Mouse (Mus musculus) lung, embryonic 16.5 days (tissue): ENCODE data around the gene Camk1d. TPM values are rescaled to one million over a fixed set of nuclear protein-coding genes. Genes with fewer than 3 reads are reported as not detected.

Source experiments
- ATAC-seq: fragments of 200-750 bp; cut with Nextera tagmentation; 2 replicates; pipeline ENCODE4 v1.8.0; 2017; ENCODE audit warnings: low read depth, mild to moderate bottlenecking, moderate library complexity
- H3K27ac ChIP-seq: fragments of 300-500 bp; sonication (generic); 2 replicates; pipeline ENCODE4 v1.5.1; 2014; ENCODE audit warnings: mild to moderate bottlenecking, control low read depth, low read length
- H3K27me3 ChIP-seq: fragments of 300-500 bp; sonication (generic); 2 replicates; pipeline ENCODE4 v1.6.1; 2014; ENCODE audit warnings: low read depth, low read length, mixed read lengths; ENCODE audit not compliant: control insufficient read depth, insufficient read depth
- H3K36me3 ChIP-seq: fragments of 300-500 bp; sonication (generic); 2 replicates; pipeline ENCODE4 v1.6.1; 2014; ENCODE audit warnings: low read length; ENCODE audit not compliant: control insufficient read depth, insufficient read depth
- H3K4me1 ChIP-seq: fragments of 300-500 bp; sonication (generic); replicated peaks from 2 replicates; pipeline ENCODE4 v1.6.1; 2014; ENCODE audit warnings: low read length, mixed read lengths; ENCODE audit not compliant: control insufficient read depth, insufficient read depth
- H3K4me2 ChIP-seq: fragments of 300-500 bp; sonication (generic); 2 replicates; pipeline ENCODE4 v1.6.1; 2014; ENCODE audit warnings: low read depth, low read length, control low read depth
- H3K4me3 ChIP-seq: fragments of 300-500 bp; sonication (generic); 2 replicates; pipeline ENCODE4 v1.5.1; 2014; ENCODE audit warnings: mild to moderate bottlenecking, low read length, control low read depth
- H3K9ac ChIP-seq: fragments of 300-500 bp; sonication (generic); 2 replicates; pipeline ENCODE4 v1.6.1; 2014; ENCODE audit warnings: low read length, control low read depth
- H3K9me3 ChIP-seq: fragments of 300-500 bp; sonication (generic); 2 replicates; pipeline ENCODE4 v1.6.1; 2016; ENCODE audit warnings: low read length; ENCODE audit not compliant: control insufficient read depth
- WGBS: fragments of 180-500 bp; shearing (Covaris S2); extraction: QIAGEN DNeasy Blood & Tissue Kit; methylation state at CpG from one replicate; pipeline ENCODE4 v1.1.7; 2014; 5-methylcytosine and 5-hydroxymethylcytosine counted together
- polyA plus RNA-seq: library from polyadenylated mRNA; unstranded; fragments of >200 nt; fragmentation: Nextera tagmentation; extraction: Ambion mirVana; gene quantifications from 2 replicates; pipeline ENCODE4 v1.2.1, GENCODE M21; 2015

Camk1d gene
- polyA plus RNA-seq, 1 experiment from 2014 or later = 1.9 TPM

DNA sequence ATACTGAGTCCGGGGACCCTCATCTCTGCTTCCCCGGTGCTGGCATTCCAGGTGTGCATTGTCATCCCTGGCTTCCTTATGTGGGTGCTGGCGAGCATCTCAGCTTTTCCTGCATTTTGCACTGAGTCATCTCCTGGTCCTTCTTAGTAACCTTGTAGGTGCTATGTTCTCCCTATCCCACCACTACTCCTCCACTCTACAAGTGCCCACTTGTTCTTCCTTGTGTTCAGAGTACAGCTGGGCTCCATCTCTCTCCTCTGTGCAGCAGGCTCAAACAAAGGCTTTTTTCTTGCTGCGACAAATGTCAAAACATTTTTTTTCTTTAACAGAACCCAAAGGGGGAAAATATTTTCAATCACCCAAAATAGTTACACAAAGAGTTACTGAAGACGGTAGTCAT is 356.3 kb downstream of the Camk1d start:
- no peaks in the 10 kb centered on the region for H3K9me3 ChIP-seq
- no peaks in the 10 kb centered on the region for H3K27me3 ChIP-seq
- no peak for ATAC-seq
- WGBS = 74% methylated on average over 5 of the region's 5 CpGs
- H3K4me1 ChIP-seq = no peaks in the 10 kb centered on the region
- H3K9ac ChIP-seq = no peak overlapping the region
- no peaks in the 10 kb centered on the region for H3K36me3 ChIP-seq
- no peak overlapping the region for H3K4me3 ChIP-seq
- no peak overlapping the region for H3K27ac ChIP-seq
- no peak overlapping the region for H3K4me2 ChIP-seq

DNA sequence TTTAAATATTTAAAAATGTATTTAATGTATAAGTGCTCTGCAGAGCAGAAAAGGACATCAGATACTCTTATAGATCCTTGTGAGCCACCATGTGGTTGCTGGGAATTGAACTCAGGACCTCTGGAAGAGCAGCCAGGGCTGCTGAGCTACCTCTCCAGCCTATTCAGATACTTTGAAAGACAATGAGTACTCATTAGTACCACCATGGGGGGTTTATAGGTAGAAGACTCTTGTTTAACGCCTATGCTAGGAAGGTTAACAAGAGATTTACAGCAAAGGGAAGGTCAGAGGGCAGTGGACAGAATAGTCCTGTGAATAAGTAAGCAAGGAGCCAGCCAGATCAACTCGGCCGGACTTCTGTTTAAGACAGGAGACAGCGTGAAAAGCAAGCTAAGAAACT is 357.3 kb downstream of the Camk1d start:
- H3K27ac ChIP-seq = no peak overlapping the region
- H3K9ac ChIP-seq = no peak overlapping the region
- H3K9me3 ChIP-seq = no peaks in the 10 kb centered on the region
- H3K4me2 ChIP-seq = no peak overlapping the region
- no peaks in the 10 kb centered on the region for H3K36me3 ChIP-seq
- no peaks in the 10 kb centered on the region for H3K4me1 ChIP-seq
- ATAC-seq = no peak
- no peak overlapping the region for H3K4me3 ChIP-seq
- WGBS = 70% methylated on average over 4 of the region's 4 CpGs
- H3K27me3 ChIP-seq = no peaks in the 10 kb centered on the region

DNA sequence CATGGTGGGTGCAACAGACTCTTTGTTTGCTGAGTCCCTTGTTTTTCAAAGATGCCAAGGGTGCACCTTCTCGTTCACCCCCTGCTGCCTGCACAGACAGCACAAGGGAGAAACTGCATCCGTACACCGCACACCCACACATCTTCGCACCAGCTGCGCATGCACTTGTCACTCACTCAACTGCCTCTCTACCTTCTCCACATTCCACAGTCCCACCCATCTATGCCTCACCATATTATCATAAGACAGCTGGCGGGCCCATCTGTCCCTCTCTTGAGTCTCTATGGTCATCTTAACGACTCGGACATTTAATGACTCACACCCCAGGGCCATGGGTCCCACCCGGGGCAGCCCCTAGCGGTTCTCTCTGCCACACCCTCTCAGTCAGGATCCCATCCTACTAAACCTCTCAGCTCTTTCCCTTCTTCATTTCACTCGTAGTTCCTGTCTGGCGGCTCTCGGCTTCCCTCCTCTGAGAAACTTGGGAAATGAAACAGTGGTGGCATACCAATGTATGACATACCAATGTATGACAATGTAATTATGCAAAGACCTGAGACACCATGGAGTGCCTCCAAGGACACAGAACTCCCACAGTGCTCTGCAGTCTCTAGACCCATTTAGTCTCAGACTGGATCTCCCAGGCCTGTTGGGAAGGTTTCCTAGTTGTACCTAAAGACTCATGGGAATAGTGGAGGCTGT is 361.3 kb downstream of the Camk1d start:
- WGBS = 78% methylated on average over 13 of the region's 13 CpGs
- no peak overlapping the region for H3K4me3 ChIP-seq
- no peaks in the 10 kb centered on the region for H3K36me3 ChIP-seq
- no peak for ATAC-seq
- H3K9ac ChIP-seq = no peak overlapping the region
- H3K27me3 ChIP-seq = no peaks in the 10 kb centered on the region
- no peaks in the 10 kb centered on the region for H3K9me3 ChIP-seq
- H3K27ac ChIP-seq = no peak overlapping the region
- H3K4me1 ChIP-seq = no peaks in the 10 kb centered on the region
- H3K4me2 ChIP-seq = no peak overlapping the region

DNA sequence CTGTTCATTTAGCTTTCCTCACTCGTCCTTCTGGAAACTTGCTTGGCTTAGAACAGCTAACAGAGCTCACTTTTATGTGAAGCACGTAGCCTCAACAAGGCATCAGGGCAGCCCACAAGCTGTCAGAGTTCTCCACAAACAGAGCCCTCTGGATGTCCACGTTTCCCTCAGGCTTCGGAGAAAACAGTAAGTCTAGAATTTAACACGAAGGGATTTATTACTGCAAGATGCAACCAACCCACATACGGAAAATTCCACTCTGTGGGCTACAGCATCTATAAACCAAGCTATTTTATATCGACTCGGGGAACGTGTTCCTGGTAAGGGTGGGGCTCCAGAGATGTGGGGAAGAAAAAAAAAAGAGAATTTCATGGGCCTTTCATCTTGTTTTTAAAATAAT is 369.0 kb downstream of the Camk1d start:
- Histone ChIP-seq H3K9me3 (no peaks in the 10 kb centered on the region), H3K4me3 (no peak overlapping the region), H3K27me3 (no peaks in the 10 kb centered on the region), H3K27ac (no peak overlapping the region), H3K9ac (no peak overlapping the region), H3K4me1 (no peaks in the 10 kb centered on the region), H3K36me3 (no peaks in the 10 kb centered on the region), H3K4me2 (no peak overlapping the region)
- ATAC-seq = no peak
- 73% methylated on average over 9 of the region's 9 CpGs for WGBS

DNA sequence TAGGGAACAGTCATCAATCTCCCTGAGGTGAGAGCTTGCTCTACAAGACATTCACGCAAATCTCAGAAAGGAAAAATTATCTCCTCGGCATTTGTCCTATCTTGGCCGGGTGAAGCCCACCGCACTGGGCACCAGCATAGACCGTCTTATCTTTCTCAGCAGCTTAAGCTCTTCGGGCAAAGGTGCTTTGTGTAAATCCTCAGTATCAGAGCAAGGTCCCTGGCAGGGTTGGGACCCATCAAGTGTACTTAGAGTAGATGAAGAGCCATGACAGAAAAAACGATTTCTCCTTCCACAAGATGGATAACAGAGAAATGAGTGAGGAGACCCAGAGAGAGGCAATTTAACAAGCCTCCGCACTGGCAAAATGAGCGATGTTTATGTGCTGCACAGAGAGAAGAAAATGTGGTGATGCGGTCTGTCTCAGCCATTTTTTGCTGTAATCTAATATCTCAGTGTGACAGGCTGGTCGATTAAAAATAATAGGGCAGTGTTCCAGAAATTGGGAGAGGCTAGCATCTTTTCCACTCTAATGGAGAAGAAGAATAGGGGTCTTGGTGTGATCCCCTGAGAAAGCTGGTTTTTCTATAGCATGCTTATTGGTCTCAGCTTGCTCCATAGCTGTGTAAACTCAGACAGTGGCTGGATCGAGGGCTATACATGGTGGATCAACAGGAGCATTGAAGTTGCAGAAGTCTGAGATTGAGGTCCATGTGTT is 386.6 kb downstream of the Camk1d start:
- no peaks in the 10 kb centered on the region for H3K4me1 ChIP-seq
- H3K4me3 ChIP-seq = no peak overlapping the region
- no peaks in the 10 kb centered on the region for H3K9me3 ChIP-seq
- H3K9ac ChIP-seq = no peak overlapping the region
- H3K27ac ChIP-seq = no peak overlapping the region
- no peak overlapping the region for H3K4me2 ChIP-seq
- WGBS = 72% methylated on average over 12 of the region's 12 CpGs
- no peaks in the 10 kb centered on the region for H3K27me3 ChIP-seq
- no peak for ATAC-seq
- H3K36me3 ChIP-seq = no peaks in the 10 kb centered on the region

DNA sequence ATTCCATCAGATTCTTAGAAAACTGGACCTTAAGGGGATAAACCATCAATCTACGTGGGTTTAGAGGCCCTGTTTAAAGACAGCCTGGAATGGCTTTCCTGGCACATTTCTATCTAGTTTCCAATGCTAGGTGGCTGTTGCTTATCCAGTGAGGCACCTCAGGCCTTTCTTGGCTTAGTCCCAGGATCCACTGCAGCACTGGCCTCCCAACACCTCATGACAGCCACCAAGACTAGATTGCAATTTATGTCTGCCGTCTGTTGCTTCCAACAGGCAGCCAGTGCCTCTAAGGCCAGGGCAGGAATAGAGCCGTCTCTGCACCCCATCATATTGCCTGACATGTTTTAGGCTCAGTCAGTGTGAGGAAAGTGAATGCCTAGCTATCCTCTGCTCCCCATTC is 389.5 kb downstream of the Camk1d start:
- H3K27ac ChIP-seq = no peak overlapping the region
- H3K9me3 ChIP-seq = no peaks in the 10 kb centered on the region
- 59% methylated on average over 3 of the region's 3 CpGs for WGBS
- no peak overlapping the region for H3K4me2 ChIP-seq
- H3K9ac ChIP-seq = no peak overlapping the region
- no peaks in the 10 kb centered on the region for H3K4me1 ChIP-seq
- H3K36me3 ChIP-seq = no peaks in the 10 kb centered on the region
- no peak for ATAC-seq
- H3K4me3 ChIP-seq = no peak overlapping the region
- no peaks in the 10 kb centered on the region for H3K27me3 ChIP-seq

DNA sequence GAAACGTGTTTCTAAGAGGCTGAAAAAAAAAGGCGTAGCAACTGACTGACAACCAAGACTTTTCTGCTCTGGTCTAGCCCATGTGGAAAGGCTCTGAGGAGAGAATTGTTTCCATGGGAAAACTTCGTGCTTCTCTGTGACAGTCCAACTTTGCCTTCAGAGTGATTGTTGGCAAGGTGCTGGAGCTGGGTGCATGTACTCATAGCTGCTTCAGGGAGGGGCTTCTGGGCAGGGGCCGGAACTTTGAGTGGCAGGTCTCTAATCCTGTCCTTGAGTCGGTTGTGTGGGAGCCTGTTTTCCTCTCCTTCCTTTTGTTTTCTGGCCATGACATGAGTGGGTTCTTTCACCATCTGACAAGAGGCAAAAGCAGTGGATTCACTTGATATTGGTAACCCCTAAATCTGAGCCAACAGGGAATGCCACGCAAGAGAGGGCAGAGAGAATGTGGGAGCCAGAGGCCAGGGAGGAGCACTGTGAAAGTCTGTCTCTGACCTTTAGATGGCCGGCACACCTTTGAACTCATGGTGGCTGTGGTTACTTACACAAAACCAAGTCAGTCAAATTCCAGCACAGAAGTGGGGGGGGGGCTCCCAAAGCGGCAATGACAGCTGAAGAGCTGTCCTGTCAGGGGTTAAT is 392.5 kb downstream of the Camk1d start:
- Histone ChIP-seq H3K4me3 (no peak overlapping the region), H3K4me1 (no peaks in the 10 kb centered on the region), H3K36me3 (no peaks in the 10 kb centered on the region), H3K9ac (no peak overlapping the region), H3K27ac (no peak overlapping the region), H3K9me3 (no peaks in the 10 kb centered on the region), H3K27me3 (no peaks in the 10 kb centered on the region), H3K4me2 (no peak overlapping the region)
- WGBS = 56% methylated on average over 8 of the region's 8 CpGs
- ATAC-seq = no peak

DNA sequence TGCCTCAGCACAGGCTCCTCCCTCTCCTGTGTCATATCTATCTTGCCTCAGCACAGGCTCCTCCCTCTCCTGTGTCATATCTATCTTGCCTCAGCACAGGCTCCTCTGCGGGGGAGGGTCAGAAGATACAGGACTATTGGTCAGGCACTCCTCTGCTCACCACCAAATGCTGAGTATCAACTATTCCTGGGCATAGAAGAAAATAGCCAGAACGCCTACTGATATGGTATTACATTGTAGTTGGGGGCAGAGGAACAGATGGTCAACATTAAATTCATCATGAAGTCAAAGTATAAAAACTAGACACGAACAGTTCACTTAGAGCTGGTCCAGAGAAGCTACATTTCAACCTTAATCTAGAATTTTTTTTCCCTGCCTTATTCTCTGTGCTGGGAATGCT is 395.2 kb downstream of the Camk1d start:
- no peaks in the 10 kb centered on the region for H3K36me3 ChIP-seq
- no peak for ATAC-seq
- WGBS = 78% methylated on average over 3 of the region's 3 CpGs
- H3K9ac ChIP-seq = no peak overlapping the region
- H3K9me3 ChIP-seq = no peaks in the 10 kb centered on the region
- H3K27me3 ChIP-seq = no peaks in the 10 kb centered on the region
- H3K4me2 ChIP-seq = no peak overlapping the region
- H3K4me3 ChIP-seq = no peak overlapping the region
- H3K4me1 ChIP-seq = peaks cover 8% of the 10 kb centered on the region; the same call in 1 of the 2 replicates
- no peak overlapping the region for H3K27ac ChIP-seq

DNA sequence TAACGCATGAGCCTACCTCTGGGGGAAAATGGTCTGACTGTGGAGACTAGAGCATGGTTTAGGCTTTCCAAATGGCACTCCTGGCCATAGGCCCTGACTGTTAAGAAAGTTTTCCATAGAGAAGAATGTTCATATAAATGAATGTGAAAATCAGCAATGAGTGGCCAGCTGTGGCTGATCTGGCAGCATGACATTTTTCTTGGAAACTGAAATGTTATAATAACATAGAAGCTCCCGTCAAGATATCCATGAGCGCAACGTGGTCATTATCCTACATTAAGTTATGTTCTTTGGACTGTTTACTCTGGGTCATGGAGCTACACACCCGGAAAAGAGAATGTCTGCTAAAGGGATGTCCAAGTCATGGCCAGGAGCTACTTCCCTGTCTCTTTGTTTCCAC is 397.6 kb downstream of the Camk1d start:
- peaks cover 8% of the 10 kb centered on the region; the same call in 1 of the 2 replicates for H3K4me1 ChIP-seq
- H3K4me3 ChIP-seq = no peak overlapping the region
- H3K9ac ChIP-seq = no peak overlapping the region
- ATAC-seq = peak; percentile 86
- WGBS = 60% methylated on average over 5 of the region's 5 CpGs
- H3K4me2 ChIP-seq = no peak overlapping the region
- no peaks in the 10 kb centered on the region for H3K27me3 ChIP-seq
- no peaks in the 10 kb centered on the region for H3K36me3 ChIP-seq
- H3K27ac ChIP-seq = no peak overlapping the region
- H3K9me3 ChIP-seq = no peaks in the 10 kb centered on the region
